Mouse (Mus musculus): ENCODE measurements around the gene Foxj3. TPM values are rescaled to one million over a fixed set of nuclear protein-coding genes. Genes with fewer than 3 reads are reported as not detected.

Gene Foxj3
- total RNA-seq, 2 experiments from 2014 or later: 29.9 to 36.4 TPM

DNA sequence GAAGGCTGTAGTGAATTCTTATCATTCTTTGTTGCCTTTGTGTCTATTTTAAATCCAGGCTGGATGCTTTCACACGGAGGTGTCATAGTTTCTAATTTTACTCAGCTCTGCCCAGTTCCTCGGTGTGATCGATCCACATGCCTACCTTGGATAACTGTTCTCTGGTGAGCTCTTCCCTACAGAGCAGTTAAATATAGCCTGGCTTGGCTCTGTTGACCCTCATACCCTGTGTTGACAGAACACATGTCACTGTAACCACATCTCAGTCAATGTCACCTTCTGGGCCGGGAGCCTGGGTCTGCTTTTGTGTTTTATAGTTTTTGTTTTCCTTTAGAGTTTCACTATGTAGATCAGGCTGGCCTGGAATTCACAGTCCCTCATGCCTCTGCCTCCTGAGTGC is 125.3 kb downstream of the Foxj3 start:
- H3K27ac ChIP-seq: peak overlapping the region; percentile 66
- H3K4me3 ChIP-seq: no peak overlapping the region
- DNase-seq: peak; percentile 19
- intact Hi-C loops (cut with DNase I): no loop called here
- no peak for TF ChIP-seq CTCF (IDR thresholded peaks at IDR 0.05)

DNA sequence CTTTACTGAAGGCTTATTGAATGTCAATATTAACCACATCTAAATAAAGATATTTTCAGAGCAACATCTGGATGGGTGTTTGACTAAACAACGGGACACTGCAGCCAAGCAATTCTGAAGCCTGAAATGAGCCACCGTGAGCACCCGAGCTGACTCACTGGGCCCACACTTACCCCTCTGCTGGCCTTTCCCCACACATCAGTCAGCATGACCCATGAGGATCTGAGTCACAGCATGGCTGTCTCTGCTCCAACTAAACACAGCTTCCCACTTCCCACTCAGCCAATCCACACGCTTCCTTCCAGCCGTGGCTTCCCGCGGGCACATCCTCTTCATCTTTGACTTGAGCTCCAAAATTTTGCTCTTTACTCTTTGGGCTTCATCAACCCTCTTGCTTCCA is 126.2 kb downstream of the Foxj3 start:
- Histone ChIP-seq H3K27ac (peak overlapping the region; percentile 66), H3K4me3 (no peak overlapping the region)
- no peak for TF ChIP-seq CTCF (IDR thresholded peaks at IDR 0.05)
- intact Hi-C loops (cut with DNase I): no loop called here
- peak; percentile 40 for DNase-seq

DNA sequence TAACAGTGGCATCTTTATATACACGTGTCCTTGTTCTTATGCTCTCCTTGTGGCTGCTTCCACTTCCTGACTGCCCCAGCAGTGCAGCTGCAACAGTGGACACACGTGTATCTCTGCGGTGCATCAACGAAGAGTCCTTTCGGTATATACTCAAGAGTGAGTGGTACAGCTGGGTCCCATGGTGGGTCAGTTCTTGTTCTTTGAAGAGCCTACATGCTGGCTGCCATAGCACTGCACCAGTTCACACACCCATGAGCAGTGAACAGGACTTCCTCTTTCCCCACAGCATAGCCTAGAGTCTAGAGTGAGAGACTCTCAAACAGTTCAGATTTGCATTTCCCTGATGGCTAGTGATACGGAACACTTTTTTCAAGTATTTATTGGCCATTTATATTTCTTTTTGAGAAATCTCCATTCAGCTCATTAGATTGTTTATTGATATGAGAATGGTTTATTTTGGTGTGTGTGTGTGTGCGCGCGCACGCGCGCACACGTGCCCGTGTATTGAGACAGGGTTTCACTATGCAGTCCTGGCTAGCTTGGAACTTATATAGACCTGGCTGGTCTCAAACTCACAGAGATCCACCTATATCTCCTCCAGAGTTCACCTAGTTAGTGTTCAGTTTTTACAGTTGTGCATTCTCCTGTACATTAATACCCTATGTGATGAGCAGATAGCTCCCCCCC is 126.7 kb downstream of the Foxj3 start:
- no peak for TF ChIP-seq CTCF (IDR thresholded peaks at IDR 0.05)
- DNase-seq: peak; percentile 10
- H3K27ac ChIP-seq: no peak overlapping the region
- H3K4me3 ChIP-seq: no peak overlapping the region
- intact Hi-C loops (cut with DNase I): no loop called here

DNA sequence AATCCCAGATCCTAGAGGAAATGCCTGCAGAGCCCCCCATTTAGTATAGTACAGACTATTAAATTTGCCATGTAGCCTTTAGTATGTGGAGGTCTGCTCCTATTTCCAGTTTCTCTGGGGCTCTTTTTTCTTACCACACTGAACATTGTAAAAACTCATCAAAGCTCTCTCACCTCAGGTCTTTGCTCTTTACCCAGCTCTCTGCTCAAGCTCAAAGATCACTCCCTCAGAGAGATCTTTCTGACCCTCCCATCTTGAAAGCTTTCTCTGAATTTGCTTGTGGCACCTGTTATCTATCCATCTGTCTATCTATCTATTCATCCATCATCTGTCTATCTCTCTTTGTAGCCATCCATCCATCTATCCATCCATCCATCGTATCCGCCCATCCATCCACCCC is 128.4 kb downstream of the Foxj3 start:
- TF ChIP-seq CTCF (IDR thresholded peaks at IDR 0.05): no peak
- intact Hi-C loops (cut with DNase I): loop anchor here (5.0 kb wide), 1 partner anchor 418 kb away; no protein-coding TSS in a partner anchor
- no peak for DNase-seq
- Histone ChIP-seq H3K27ac (no peak overlapping the region; the same call in 1 of the 2 replicates), H3K4me3 (no peak overlapping the region)

DNA sequence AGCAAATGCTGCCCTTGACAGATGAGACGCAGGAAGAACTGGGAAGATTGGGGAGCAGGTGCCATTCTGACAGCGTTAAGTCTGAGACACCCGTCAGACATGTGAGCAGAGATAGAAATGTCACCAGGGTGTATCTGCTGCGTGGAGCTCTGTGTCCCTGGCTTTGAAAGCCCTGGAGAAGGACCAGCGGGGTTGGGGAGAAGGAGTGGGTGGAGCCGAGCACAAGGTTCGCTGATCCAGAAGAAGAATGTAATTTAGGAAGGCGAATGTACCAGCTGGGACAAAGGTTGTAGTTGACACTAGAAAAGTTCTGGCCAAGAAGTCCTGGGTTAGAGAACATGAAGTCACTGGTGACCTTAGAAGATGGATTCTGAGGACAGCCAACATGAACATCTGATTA is 129.3 kb downstream of the Foxj3 start:
- DNase-seq: peak; percentile 59
- TF ChIP-seq CTCF (IDR thresholded peaks at IDR 0.05): no peak
- Histone ChIP-seq H3K4me3 (no peak overlapping the region), H3K27ac (peak overlapping the region; percentile 78)
- intact Hi-C loops (cut with DNase I): loop anchor here (2.0 to 5.0 kb wide), 2 partner anchors 235 to 419 kb away; no protein-coding TSS in a partner anchor

DNA sequence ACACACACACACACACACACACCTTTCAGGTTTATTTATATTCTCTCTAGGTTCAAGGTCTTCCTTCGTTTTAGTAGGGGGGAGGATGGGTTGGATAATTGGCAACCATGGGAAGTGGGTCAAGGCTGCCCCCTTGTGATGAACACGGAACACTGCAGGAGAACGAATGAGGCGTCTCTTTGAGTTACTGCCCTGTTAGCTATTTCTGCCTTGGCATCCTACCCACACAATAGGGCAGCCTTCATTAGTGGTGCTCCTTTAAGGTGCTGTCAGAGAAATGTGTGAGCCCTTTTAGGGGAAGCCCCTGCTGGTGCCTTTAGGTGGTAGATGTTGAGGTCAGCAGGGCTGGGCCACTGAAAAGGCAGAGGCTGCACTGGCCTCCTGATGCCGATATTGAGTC is 130.7 kb downstream of the Foxj3 start:
- intact Hi-C loops (cut with DNase I): loop anchor here (1.0 to 5.0 kb wide), 3 partner anchors 36 to 420 kb away; no protein-coding TSS in a partner anchor
- no peak overlapping the region for H3K4me3 ChIP-seq
- peak; percentile 75 for TF ChIP-seq CTCF (IDR thresholded peaks at IDR 0.05)
- H3K27ac ChIP-seq: no peak overlapping the region
- peak; percentile 52 for DNase-seq

DNA sequence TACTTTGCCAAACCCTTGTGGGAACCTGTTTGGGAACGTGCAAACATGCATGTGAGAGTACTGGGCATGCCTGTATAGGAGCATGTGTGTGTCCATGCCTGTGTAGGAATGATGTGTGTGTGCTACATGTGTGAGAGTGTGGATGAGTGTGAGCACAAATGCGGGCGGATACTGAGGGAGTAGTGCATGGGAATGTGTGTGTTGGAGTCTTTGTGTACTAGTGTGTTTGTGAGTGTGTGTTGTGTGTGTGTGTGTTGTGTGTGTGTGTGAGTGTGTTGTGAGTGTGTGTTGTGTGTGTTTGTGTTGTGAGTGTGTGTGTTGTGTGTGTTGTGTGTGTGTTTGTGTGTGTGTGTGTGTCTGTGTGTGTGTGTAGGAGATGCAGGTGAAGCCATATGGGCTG is 131.4 kb downstream of the Foxj3 start:
- intact Hi-C loops (cut with DNase I): loop anchor here (5.0 kb wide), 1 partner anchor 421 kb away; no protein-coding TSS in a partner anchor

DNA sequence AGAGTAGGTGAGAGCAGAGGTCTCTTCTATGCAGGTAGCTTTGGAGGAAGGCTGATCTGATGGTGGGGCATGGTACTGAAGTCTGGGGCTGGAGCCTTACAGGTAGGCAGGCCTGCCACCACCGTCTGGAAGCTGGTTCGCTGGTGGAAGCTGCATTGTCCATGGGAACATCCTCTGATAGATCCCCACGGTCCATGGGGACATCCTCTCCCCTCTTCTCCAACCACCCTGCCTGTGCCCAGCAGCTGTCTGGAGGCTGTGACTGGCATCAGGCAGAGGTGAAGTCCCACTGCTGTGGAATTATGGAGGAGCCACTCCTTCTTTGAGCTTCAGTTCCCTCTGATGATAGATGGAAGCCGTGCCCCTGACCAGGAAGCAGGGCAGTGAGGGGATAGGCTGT is 131.8 kb downstream of the Foxj3 start:
- DNase-seq: peak; percentile 7
- Histone ChIP-seq H3K27ac (no peak overlapping the region), H3K4me3 (no peak overlapping the region)
- no peak for TF ChIP-seq CTCF (IDR thresholded peaks at IDR 0.05)
- intact Hi-C loops (cut with DNase I): loop anchor here (5.0 kb wide), 1 partner anchor 421 kb away; no protein-coding TSS in a partner anchor

More for the DNA sequence above, 131.4 kb downstream of the Foxj3 start:
- no peak overlapping the region for H3K4me3 ChIP-seq
- DNase-seq: no peak
- TF ChIP-seq CTCF (IDR thresholded peaks at IDR 0.05): no peak
- no peak overlapping the region for H3K27ac ChIP-seq

DNA sequence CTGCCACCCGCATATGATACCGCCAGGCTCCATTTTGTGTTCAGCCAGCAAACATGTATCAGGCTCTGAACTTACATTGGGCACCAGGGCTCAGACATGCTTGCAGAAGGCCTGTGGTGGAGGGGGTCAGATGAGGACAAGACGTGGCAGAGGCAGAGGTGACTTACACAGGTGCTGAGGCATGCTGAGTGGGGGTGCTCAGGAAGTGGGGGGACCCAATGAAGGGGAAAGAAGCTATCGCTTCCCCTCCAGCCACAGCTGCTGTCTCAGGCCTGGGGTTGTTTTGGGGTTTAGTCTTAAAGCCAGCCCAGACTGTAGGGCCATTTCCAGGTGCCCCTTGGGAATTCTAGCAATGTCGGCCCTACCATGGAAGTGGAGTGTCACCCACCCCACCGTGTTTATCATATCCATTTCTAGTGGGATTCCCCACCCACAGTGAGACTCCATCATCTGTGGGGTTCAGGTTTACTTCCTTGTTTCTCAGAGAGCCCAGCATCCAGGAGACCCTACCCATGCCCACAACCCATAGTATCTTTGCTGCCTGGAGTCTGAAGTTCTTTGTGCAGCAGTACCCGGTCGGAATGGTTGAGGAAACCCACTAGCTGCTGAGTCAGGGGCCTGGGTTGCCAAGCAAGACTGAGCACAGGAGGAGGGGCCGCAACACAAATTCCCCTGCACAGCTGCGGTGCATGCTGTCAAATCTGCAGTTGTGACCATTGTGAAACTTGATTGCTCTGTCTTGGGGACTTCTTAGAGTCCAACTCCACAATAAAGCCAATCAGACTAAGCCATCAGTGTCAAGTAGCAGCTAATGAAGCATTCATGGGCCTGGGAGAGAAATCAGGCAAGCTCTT is 132.8 kb downstream of the Foxj3 start:
- Histone ChIP-seq H3K27ac (no peak overlapping the region), H3K4me3 (no peak overlapping the region)
- peak; percentile 8 for DNase-seq
- no peak for TF ChIP-seq CTCF (IDR thresholded peaks at IDR 0.05)
- intact Hi-C loops (cut with DNase I): loop anchor here (5.0 kb wide), 1 partner anchor 422 kb away; no protein-coding TSS in a partner anchor

DNA sequence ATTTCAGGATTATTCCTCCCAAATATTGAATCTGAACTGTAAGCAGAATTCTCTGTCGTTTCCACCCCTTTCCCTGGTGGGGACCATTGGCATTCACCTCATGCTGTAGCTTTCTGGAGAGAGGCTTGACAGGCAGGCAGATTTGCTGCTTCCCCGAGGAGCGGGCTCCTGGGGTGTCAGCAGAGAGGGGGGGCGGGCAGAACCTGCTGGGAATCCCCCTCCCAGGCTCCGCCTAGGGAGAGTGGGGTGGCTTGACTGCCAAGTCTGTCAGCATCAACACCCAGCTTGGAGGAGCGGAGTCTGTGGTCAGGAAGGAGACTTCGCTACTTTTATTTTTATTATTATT is 133.4 kb downstream of the Foxj3 start:
- Histone ChIP-seq H3K4me3 (no peak overlapping the region), H3K27ac (no peak overlapping the region)
- no peak for DNase-seq
- intact Hi-C loops (cut with DNase I): no loop called here
- TF ChIP-seq CTCF (IDR thresholded peaks at IDR 0.05): no peak

DNA sequence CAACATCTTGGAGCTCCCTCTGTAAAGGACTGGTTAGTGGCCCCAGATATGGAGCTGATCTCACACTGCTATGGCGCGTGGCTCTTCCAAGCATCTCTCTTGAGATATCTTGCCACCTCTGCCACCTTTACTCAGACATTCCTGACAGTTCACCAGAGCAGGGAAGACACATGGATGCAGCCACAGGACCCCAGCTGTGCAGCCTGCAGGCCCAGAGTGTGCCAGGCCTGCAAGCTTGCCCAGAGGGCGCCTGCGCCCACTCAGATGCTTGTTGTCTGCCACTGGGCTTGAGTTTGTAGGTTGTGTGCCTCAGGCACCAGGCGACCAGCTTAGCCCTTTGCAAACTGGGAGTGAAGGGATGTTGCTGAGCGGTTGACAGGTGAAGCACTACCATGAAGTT is 133.9 kb downstream of the Foxj3 start:
- Histone ChIP-seq H3K27ac (no peak overlapping the region), H3K4me3 (no peak overlapping the region)
- intact Hi-C loops (cut with DNase I): no loop called here
- DNase-seq: no peak
- no peak for TF ChIP-seq CTCF (IDR thresholded peaks at IDR 0.05)

DNA sequence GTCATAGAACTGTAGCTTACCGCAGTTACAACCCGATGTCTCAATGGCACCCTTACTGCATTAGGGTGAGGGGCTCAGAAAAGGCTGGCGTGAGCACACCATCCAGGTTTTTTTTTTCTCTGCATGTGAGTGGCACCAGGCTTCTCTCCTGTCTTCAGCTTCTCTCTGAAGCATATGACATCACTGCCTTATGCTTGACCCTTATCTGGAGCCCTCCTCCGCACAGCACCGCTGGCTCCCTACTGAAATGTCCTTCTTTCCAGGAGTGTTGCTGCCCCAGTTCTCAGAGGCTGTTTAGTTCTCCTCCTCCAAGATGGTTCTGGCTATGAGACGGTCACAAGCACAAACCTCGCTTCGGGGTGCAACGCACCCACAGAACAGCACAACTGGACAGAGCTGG is 134.4 kb downstream of the Foxj3 start:
- intact Hi-C loops (cut with DNase I): no loop called here
- no peak for DNase-seq
- TF ChIP-seq CTCF (IDR thresholded peaks at IDR 0.05): no peak
- Histone ChIP-seq H3K4me3 (no peak overlapping the region), H3K27ac (no peak overlapping the region)

DNA sequence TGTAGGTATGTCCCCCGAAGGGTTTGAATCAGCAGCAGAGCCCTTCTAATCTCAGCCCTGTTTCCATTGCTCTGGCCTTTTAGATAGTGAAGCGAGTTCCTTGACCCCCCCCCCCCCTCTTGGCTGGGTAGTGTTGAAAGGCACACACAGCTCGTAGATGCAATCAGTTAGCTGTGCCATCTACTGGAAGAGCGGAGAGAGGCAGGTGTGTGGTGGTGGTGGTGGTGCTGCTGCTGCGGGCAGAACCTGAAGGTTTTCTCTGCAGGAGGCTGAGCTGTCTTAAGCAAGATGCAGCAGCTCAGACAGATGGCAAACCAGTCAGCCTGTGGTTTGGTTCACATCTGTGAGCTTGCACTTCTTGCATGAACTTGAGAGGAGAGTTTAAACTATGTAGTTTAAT is 135.9 kb downstream of the Foxj3 start:
- no peak for DNase-seq
- intact Hi-C loops (cut with DNase I): no loop called here

More for the DNA sequence above, 135.9 kb downstream of the Foxj3 start:
- Histone ChIP-seq H3K27ac (no peak overlapping the region), H3K4me3 (no peak overlapping the region)
- TF ChIP-seq CTCF (IDR thresholded peaks at IDR 0.05): peak; percentile 6; the same call in 1 of the 2 replicates

Other genes starting within 250 kb of the Foxj3 start
- 100 to 1,000 TPM; 664 to 696 TPM for gene Ybx1, start 242.4 kb upstream of the Foxj3 start, total RNA-seq (2021)
- gene Ppih, start 216.5 kb upstream of the Foxj3 start, total RNA-seq (2021): 1 to 10 TPM; 8.1 to 9.6 TPM
- gene Ccdc30, start 121.5 kb upstream of the Foxj3 start, total RNA-seq (2021): not detected
- gene Ppcs, start 114.6 kb upstream of the Foxj3 start, total RNA-seq (2021): 1 to 10 TPM; 4.0 to 5.0 TPM
- gene Zmynd12, start 114.2 kb upstream of the Foxj3 start, total RNA-seq (2021): not detected
- not detected for gene Rimkla, start 44.4 kb upstream of the Foxj3 start, total RNA-seq (2021)
- gene Frg2f1, start 2.5 kb downstream of the Foxj3 start, total RNA-seq (2021): 1 to 10 TPM; 4.0 to 4.5 TPM
- gene Guca2a, start 100.7 kb downstream of the Foxj3 start, total RNA-seq (2021): not detected
- not detected for gene Guca2b, start 122.0 kb downstream of the Foxj3 start, total RNA-seq (2021)
- 1 to 10 TPM; 1.7 to 3.5 TPM for gene Hivep3, start 196.8 kb downstream of the Foxj3 start, total RNA-seq (2021)

Data from gastrocnemius, adult 2 months (tissue).